Mouse (Mus musculus) layer of hippocampus, adult 9-11 months (tissue): ENCODE measurements around the gene Phf19.

ENCODE experiments used
- DNase-seq: peaks from one replicate; pipeline ENCODE4 v3.0.0; 2022

Phf19 gene

GRCm38 (mm10) chr2:34938269-34939208, 24.7 kb upstream of the Phf19 start:
- DNase-seq, result no peak

GRCm38 (mm10) chr2:34937460-34937859, 23.6 kb upstream of the Phf19 start:
- DNase-seq, result no peak

GRCm38 (mm10) chr2:34927320-34927719, 13.5 kb upstream of the Phf19 start:
- DNase-seq, result no peak

GRCm38 (mm10) chr2:34922729-34923128, 8.9 kb upstream of the Phf19 start:
- no peak for DNase-seq

GRCm38 (mm10) chr2:34920144-34920543, 6.3 kb upstream of the Phf19 start:
- DNase-seq, result no peak

GRCm38 (mm10) chr2:34915103-34915502, 1.3 kb upstream of the Phf19 start:
- no peak for DNase-seq

GRCm38 (mm10) chr2:34914823-34915082, 927 bp upstream of the Phf19 start:
- no peak for DNase-seq

- peak; percentile 28 for DNase-seq
Measured at GRCm38 (mm10) chr2:34914069-34914822, 420 bp upstream of the Phf19 start.

GRCm38 (mm10) chr2:34912613-34913012, 1.2 kb downstream of the Phf19 start:
- DNase-seq, result no peak

GRCm38 (mm10) chr2:34911871-34912270, 2.0 kb downstream of the Phf19 start:
- DNase-seq, result no peak

- DNase-seq, result no peak
Measured at GRCm38 (mm10) chr2:34909719-34910118, 4.1 kb downstream of the Phf19 start.

GRCm38 (mm10) chr2:34906861-34907604, 6.8 kb downstream of the Phf19 start:
- peak; percentile 51 for DNase-seq

- no peak for DNase-seq
Measured at GRCm38 (mm10) chr2:34906426-34906825, 7.4 kb downstream of the Phf19 start.

- peak; percentile 100 for DNase-seq
Measured at GRCm38 (mm10) chr2:34904849-34905542, 8.8 kb downstream of the Phf19 start.

GRCm38 (mm10) chr2:34903652-34904405, 10.0 kb downstream of the Phf19 start:
- no peak for DNase-seq

- no peak for DNase-seq
Measured at GRCm38 (mm10) chr2:34903191-34903590, 10.6 kb downstream of the Phf19 start.

- DNase-seq, result no peak
Measured at GRCm38 (mm10) chr2:34902731-34903130, 11.1 kb downstream of the Phf19 start.

GRCm38 (mm10) chr2:34901726-34902125, 12.1 kb downstream of the Phf19 start:
- no peak for DNase-seq

- no peak for DNase-seq
Measured at GRCm38 (mm10) chr2:34900412-34900811, 13.4 kb downstream of the Phf19 start.

- DNase-seq, result no peak
Measured at GRCm38 (mm10) chr2:34899682-34900081, 14.1 kb downstream of the Phf19 start.

- DNase-seq, result no peak
Measured at GRCm38 (mm10) chr2:34897820-34898219, 16.0 kb downstream of the Phf19 start.

GRCm38 (mm10) chr2:34896821-34897460, 16.9 kb downstream of the Phf19 start:
- no peak for DNase-seq
